Mouse (Mus musculus) liver, embryonic 14.5 days (tissue): Measurements from ENCODE around the gene Mrpl33.

Source experiments
- CTCF ChIP-seq: IDR thresholded peaks from 2 replicates; pipeline ENCODE4 v1.5.1; 2016; ENCODE audit warnings: antibody characterized with exemption, low read depth, control low read depth
- EP300 ChIP-seq: IDR thresholded peaks from 2 replicates; pipeline ENCODE4 v1.6.1; 2016; ENCODE audit warnings: antibody characterized with exemption, low read depth

- TF ChIP-seq CTCF (no peak), EP300 (no peak)
Measured at GRCm38 (mm10) chr5:31627562-31628526, 31.1 kb downstream of the Mrpl33 start.
